Mouse (Mus musculus) left cerebral cortex, adult 9 months (tissue): ENCODE results near the gene Tmem30a.

Experiments used
- DNase-seq, 2 experiments: peaks; one replicate each; pipeline ENCODE4 v3.0.0; 2022; ENCODE audit warnings: low spot score in 2 of 2

The Tmem30a gene

GRCm38 (mm10) chr9:79795076-79795475 is 1.8 kb upstream of the Tmem30a start:
- no peak for DNase-seq

GRCm38 (mm10) chr9:79785794-79786085 is 7.6 kb downstream of the Tmem30a start:
- no peak for DNase-seq

- DNase-seq = no peak
These were observed 8.1 kb downstream of the Tmem30a start for GRCm38 (mm10) chr9:79784934-79785793.

DNA sequence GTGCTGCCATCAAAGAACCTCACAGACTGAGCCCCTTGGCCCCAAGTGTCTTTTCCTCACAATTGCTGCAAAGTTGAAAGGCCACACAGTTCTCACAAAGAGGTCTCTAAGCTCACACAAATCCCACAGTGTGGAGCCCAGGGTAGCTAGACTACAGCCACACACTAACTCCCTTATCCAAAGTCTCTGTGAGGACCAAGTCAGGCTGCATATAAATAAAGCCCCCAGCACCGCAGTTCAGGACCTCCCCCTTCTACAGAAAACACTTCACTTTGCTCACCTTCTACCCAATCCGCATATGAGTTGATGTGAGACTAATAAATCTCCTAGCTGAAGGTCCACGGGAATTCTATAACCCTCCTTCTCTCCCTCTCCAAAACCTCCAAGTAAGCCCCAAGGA is 8.9 kb downstream of the Tmem30a start:
- no peak for DNase-seq

- no peak for DNase-seq
These were observed 14.0 kb downstream of the Tmem30a start for GRCm38 (mm10) chr9:79779354-79779753.

DNA sequence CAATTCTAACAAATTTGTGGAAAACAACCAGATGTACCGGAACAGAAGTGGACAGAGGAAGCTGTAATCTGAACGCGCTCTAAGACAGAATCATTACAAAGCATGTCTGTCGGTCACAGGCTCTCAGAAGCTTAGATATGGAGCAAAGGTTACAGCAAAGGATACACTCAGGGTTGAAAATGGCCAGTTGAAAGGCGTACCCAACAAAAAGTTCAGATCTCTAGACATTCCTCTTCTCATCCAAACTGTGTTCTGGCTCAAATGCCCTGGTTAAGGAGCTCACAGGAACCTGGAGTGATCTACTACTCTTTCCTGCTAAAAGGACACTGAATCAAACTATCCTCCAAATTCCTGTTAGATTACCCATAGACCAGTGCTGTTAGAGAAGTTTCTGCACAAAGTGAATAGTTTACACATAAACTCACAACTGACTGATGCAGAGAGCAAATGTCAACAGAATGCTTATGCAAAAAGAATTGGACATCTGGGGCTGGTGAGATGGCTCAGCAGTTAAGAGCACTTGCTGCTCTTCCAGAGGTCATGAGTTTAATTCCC is 26.2 kb downstream of the Tmem30a start:
- no peak for DNase-seq

DNA sequence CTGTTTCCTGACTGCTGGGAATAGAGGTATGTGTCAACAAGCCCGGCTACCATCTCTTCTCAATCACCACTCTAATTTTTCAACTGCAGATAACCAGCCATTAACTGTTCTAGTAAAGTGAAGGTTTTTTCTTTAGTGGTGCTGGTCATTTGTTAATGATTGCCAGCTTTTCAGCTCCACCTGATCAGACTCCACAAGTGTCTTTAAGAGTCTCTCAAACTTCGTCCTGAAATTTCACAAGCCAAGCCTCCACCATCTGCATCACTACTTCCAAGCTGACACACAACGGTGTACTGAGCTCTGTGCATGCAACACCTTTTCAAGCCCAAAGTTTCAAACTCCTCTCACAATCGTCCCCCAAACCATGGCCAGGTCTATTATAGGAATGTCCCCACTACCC is 28.0 kb downstream of the Tmem30a start:
- DNase-seq = no peak

DNA sequence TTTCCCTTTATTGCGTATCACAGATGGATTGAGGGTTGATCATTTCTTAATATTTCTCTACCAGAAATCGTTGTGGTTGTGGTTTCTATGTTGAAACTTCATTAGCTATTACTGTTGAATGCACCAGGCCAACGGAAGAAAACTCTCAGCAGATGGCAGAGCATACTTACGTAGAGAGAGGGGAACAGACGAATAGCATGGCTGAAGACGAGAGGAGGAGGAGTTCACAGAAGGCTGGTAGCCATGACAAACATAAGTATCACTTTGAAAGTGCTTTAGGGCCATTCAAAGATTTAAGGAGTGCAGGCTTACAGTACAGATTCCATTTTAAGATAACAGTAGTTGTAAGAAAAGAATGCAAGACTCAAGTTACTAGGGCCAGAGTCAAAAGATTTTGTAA is 30.8 kb downstream of the Tmem30a start:
- no peak for DNase-seq

GRCm38 (mm10) chr9:79760076-79760475 is 33.2 kb downstream of the Tmem30a start:
- DNase-seq = peak in 1 of 2 experiments; percentile 16

GRCm38 (mm10) chr9:79759385-79760005 is 33.8 kb downstream of the Tmem30a start, which contains the start of gene Cox7a2:
TSS of gene Cox7a2 (minus strand) at chr9:79759878.
- DNase-seq = peak; percentile 83 to 96

DNA sequence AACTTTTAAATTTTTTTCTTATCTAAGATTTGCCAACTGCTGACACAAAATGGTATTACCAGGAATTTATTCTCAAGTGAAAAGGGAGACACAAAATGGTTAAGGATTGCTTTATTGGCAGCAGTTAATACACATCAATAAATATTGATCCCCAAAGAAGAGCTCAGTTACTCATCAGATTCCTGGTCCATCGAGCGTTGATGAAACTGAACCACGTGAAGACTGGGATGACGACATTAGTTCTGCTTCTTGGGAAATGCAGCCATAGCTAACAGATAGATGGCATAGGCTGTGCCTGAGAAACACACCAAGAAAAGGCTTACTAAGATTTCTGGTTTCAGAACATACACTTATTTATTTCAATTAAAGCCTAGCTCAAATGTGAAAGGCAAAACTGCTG is 38.0 kb downstream of the Tmem30a start:
- no peak for DNase-seq

DNA sequence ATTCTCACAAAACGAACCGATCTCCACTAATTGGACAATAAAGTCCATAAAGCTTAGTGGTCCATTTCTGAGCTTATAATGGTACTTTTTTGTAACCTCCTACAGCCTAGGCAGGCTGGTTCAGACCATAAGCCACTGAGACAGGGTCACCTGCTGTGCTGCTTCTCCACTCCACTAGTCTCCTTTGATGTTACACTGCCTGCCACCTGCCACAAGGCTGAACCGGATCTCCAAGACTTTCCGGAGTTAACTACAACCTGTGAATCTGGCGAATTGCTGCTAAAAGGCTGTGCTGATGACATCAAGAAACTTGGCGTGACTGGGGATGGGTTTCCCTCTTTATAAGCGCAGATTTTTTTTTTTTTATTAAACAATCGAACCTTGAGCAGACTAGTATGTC is 41.5 kb downstream of the Tmem30a start:
- no peak for DNase-seq

DNA sequence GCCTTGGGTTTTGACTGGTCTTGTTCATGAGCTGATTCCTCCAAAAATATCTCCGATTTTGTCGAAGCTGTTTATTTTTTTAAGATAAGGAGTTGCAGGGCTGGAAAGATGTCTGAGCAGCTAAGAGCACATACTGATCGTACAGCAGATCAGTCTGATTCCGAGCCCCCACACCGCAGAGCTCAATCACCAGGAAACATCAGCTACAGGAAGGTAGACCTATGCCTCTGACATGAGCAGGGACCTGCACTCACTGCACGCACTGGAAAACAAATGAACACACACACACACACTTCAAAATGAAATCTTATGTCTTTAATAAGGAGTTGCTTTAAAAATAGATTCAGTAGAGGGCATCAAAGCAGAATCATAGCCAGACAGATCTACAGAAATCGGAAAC is 42.6 kb downstream of the Tmem30a start:
- DNase-seq = no peak

DNA sequence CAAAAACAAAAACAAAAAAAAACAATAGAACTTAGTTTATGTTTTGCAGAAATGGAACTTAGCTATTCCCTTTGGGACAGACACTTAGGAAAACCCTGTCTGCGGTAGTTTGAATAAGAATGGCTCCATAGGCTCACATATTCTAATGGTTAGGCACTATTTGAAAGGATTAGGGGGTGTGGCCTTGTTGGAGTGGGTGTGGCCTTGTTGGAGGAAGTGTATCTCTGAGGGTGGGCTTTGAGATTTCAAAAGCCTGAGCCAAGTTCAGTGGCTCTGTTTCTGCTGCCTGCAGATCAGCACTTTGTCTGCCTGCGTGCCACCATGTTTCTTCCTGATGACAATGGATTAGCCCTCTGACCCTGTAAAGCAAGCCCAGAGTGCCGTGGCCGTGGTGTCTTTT is 48.3 kb downstream of the Tmem30a start:
- no peak for DNase-seq

DNA sequence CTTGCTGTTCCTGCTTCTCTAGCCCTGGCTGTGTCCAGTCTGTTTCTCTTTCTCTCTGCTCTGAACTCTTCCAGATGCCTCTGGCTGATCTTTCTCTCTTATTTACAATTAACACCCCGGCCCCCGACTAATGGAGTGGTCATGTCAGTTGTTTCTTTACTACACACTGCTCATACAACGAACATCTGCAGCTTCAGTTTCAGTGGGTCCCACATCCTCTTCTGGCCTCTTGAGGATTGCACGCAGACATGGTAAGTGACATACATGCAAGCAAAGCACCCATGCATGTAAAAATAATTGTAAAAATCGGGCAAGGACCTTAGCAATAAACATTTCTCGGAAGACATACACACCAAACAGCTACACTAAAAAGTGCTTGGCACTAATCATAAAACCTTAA is 57.7 kb downstream of the Tmem30a start:
- no peak for DNase-seq

- DNase-seq = no peak
These were observed 63.0 kb downstream of the Tmem30a start for GRCm38 (mm10) chr9:79730301-79730700.

GRCm38 (mm10) chr9:79723090-79723489 is 70.2 kb downstream of the Tmem30a start:
- peak in 1 of 2 experiments; percentile 37 for DNase-seq

- peak in 1 of 2 experiments; percentile 42 for DNase-seq
These were observed 72.3 kb downstream of the Tmem30a start for GRCm38 (mm10) chr9:79721056-79721455.

- no peak for DNase-seq
These were observed 73.2 kb downstream of the Tmem30a start for GRCm38 (mm10) chr9:79720143-79720542.

DNA sequence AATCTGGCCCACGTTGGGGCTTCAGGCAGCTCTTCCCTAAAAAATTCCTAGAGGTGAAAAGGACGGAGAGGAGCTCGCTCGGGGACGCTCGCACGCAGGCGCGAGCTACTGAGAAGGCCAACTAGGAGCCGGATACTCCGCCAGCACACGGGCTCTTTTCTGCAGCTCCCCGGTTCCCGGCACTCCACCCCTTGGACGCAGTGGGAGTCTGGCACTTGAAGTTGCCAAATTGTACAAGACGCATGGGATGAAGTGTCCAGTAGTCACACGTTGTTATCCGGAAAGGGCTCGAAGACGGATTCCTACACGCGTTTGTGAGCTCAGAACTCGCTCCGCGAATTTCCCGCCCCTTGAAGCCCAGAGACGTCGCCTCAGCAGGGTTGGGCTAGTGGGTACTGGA is 73.9 kb downstream of the Tmem30a start:
- no peak for DNase-seq
